Comparison of ENCODE assay signal across 8 mouse cellular contexts in the genomic region with DNA sequence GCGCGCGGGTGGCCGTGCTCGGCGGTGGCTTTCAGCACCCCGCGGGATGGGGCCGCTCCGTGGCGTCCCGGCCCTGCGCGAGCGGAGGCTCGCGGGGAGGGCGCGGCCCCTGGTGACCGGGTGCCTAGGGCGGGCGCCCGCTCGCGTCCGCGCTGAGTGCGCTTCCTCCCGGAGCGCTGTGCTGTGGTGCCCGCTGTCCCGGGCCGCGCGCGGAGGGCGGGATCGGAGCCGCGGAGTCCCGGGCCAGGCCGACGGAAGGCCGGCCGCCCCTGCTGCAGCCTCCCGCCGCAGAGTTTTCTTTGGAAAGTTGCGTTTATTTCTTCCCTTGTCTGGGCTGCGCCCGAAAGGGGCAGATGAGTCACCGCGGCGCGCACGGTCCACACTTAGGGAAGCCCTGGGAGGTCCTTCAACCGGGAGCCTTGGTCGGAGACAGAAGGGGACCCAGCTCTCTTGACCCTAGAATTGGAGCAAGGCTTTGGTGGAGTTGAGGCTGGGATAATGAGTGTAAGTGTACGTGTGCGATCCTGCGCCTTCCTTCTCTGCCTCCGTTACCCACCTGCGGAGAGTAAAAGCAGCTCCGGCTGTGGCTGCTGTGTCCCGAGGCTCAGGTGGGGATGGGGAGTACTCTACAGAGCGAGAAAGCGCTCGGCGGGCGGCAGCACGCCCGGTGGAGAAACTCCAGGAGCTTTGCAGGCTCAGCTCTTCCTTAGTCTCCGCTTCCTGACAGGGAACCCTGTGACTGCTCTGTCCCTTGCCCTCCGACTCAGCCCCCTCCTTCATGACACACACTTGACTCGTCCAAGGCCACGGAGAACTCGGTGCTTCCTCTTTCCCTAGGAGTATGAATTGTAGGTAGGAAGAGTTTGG. TPM values are rescaled to one million over a fixed set of nuclear protein-coding genes. Genes with fewer than 3 reads are reported as not detected.
A peak's percentile ranks its signal among the peaks of the same experiment; 100 is the strongest.
DNase-seq lines count a peak whose midpoint lies in the region; ATAC-seq and TF ChIP-seq lines count a peak whose summit lies in the region.

No protein-coding gene starts in this region.

- peak; percentile 58 for ATAC-seq in Patski
- peak; percentile 78 for ATAC-seq in forebrain, embryonic 13.5 days
- peak; percentile 80 for ATAC-seq in intestine, embryonic 16.5 days
- peak; percentile 27 for ATAC-seq in megakaryocyte progenitor cell, adult 5-6 weeks (replicated peaks; ENCODE audit: poor library complexity)

- no peak overlapping the region for H3K27ac ChIP-seq in forebrain, embryonic 13.5 days
- H3K27ac ChIP-seq in intestine, embryonic 16.5 days (ENCODE audit: low read length), result no peak overlapping the region

- H3K9me3 ChIP-seq in forebrain, embryonic 13.5 days (replicated peaks), result no peaks in the 10 kb centered on the region
- H3K9me3 ChIP-seq in intestine, embryonic 16.5 days (ENCODE audit: control insufficient read depth, low read length), result no peaks in the 10 kb centered on the region

- CTCF ChIA-PET in Patski (lab: Charles Lee), result interaction anchor here (3.0 kb wide), 1 partner anchor 19 kb away, joined by 18 read pairs; no protein-coding TSS in a partner anchor

- H3K4me2 ChIP-seq in forebrain, embryonic 13.5 days, result peak overlapping the region; percentile 98
- peak overlapping the region; percentile 99 for H3K4me2 ChIP-seq in intestine, embryonic 16.5 days (ENCODE audit: low read depth, low read length)

- no peaks in the 10 kb centered on the region for H3K36me3 ChIP-seq in forebrain, embryonic 13.5 days (ENCODE audit: poor library complexity, severe bottlenecking)
- H3K36me3 ChIP-seq in intestine, embryonic 16.5 days (ENCODE audit: control insufficient read depth, insufficient read depth, low read length), result no peaks in the 10 kb centered on the region

- peaks cover 16% of the 10 kb centered on the region for H3K4me1 ChIP-seq in forebrain, embryonic 13.5 days
- H3K4me1 ChIP-seq in intestine, embryonic 16.5 days (ENCODE audit: control insufficient read depth, insufficient read depth, low read length), result peaks cover 4% of the 10 kb centered on the region

- peaks cover 33% of the 10 kb centered on the region for H3K27me3 ChIP-seq in Patski
- H3K27me3 ChIP-seq in forebrain, embryonic 13.5 days, result peaks cover 34% of the 10 kb centered on the region
- peaks cover 21% of the 10 kb centered on the region; the same call in 1 of the 2 replicates for H3K27me3 ChIP-seq in intestine, embryonic 16.5 days (replicated peaks; ENCODE audit: control insufficient read depth, insufficient read depth, low read length)

- POLR2A ChIA-PET in Patski (lab: Charles Lee), result interaction anchor here (0.6 to 0.8 kb wide), 2 partner anchors 18 to 291 kb away, joined by 3 read pairs; no protein-coding TSS in a partner anchor

- H3K4me3 ChIP-seq in forebrain, embryonic 13.5 days, result peak overlapping the region; percentile 91
- peak overlapping the region; percentile 72 for H3K4me3 ChIP-seq in intestine, embryonic 16.5 days (ENCODE audit: low read length)

- WGBS in forebrain, embryonic 13.5 days, result under 1% methylated on average over 64 of the region's 76 CpGs
- WGBS in intestine, embryonic 16.5 days, result under 1% methylated on average over 75 of the region's 76 CpGs

- intact Hi-C loops in left cerebral cortex, postnatal 25 days (cut with DNase I), result no loop called here

- no peak for TF ChIP-seq CTCF in Patski (IDR thresholded peaks at IDR 0.05)

- in situ Hi-C loops in Patski (cut with MboI; ENCODE audit: low pct_unique_long_range_greater_than_20kb), result no loop called here

- H3K9ac ChIP-seq in forebrain, embryonic 13.5 days, result peak overlapping the region; percentile 80
- H3K9ac ChIP-seq in intestine, embryonic 16.5 days (ENCODE audit: low read depth, low read length), result peak overlapping the region; percentile 67

- peak; percentile 29 for DNase-seq in gastrocnemius, postnatal 10 days
- no peak for DNase-seq in gastrocnemius, postnatal 25 days
- no peak for DNase-seq in Patski (ENCODE audit: low read depth, low spot score)
- DNase-seq in left cerebral cortex, postnatal 25 days (ENCODE audit: low spot score in 2 of 2), result no peak
- DNase-seq in left cerebral cortex, adult 18-20 months (ENCODE audit: low spot score in 2 of 2), result no peak

RNA-seq across cellular contexts. Expression of a gene that starts 0.6 kb away (rescaled TPM):
- 1 to 10 TPM in 1 of 2 experiments, under 1 TPM in 1; 0.87 to 1.7 TPM for total RNA-seq in gastrocnemius, postnatal 10 days (2021)
- total RNA-seq in gastrocnemius, postnatal 25 days (2021), result 1 to 10 TPM; 1.3 to 1.6 TPM
- 0.65 TPM for polyA plus RNA-seq in Patski (2021)
- 2.6 and 2.9 TPM in 2 replicates for polyA plus RNA-seq in forebrain, embryonic 13.5 days (2015; fragmentation: Nextera tagmentation; extraction: Ambion mirVana)
- polyA plus RNA-seq in intestine, embryonic 16.5 days (2015; fragmentation: Nextera tagmentation; extraction: Ambion mirVana), result 2.5 and 2.9 TPM in 2 replicates
- total RNA-seq in megakaryocyte progenitor cell, adult 5-6 weeks (2015), result 1.6 and 2.7 TPM in 2 replicates
- 1.1 and 1.6 TPM in 2 replicates for total RNA-seq in megakaryocyte progenitor cell, adult 5-6 weeks (2017)
- total RNA-seq in left cerebral cortex, postnatal 25 days (2021), result 1 to 10 TPM; 1.1 to 1.9 TPM
- total RNA-seq in left cerebral cortex, adult 18-20 months (2021), result under 1 TPM; 0.59 to 0.81 TPM

RNA-seq across cellular contexts. Expression of a gene that starts 44.1 kb away (rescaled TPM):
- total RNA-seq in gastrocnemius, postnatal 10 days (2021), result 10 to 100 TPM; 76.7 to 86.1 TPM
- total RNA-seq in gastrocnemius, postnatal 25 days (2021), result 10 to 100 TPM; 59.2 to 59.9 TPM
- 27.3 TPM for polyA plus RNA-seq in Patski (2021)
- polyA plus RNA-seq in forebrain, embryonic 13.5 days (2015; fragmentation: Nextera tagmentation; extraction: Ambion mirVana), result 13.1 and 13.2 TPM in 2 replicates
- 13.2 and 14.3 TPM in 2 replicates for polyA plus RNA-seq in intestine, embryonic 16.5 days (2015; fragmentation: Nextera tagmentation; extraction: Ambion mirVana)
- total RNA-seq in megakaryocyte progenitor cell, adult 5-6 weeks (2015), result 87.7 and 98.6 TPM in 2 replicates
- total RNA-seq in megakaryocyte progenitor cell, adult 5-6 weeks (2017), result 44.3 and 73.1 TPM in 2 replicates
- 10 to 100 TPM; 52.6 TPM for total RNA-seq in left cerebral cortex, postnatal 25 days (2021)
- total RNA-seq in left cerebral cortex, adult 18-20 months (2021), result 10 to 100 TPM; 54.4 to 59.1 TPM

RNA-seq across cellular contexts. Expression of a gene that starts 53.0 kb away (rescaled TPM):
- 100 to 1,000 TPM; 102 to 105 TPM for total RNA-seq in gastrocnemius, postnatal 10 days (2021)
- total RNA-seq in gastrocnemius, postnatal 25 days (2021), result 10 to 100 TPM; 53.8 to 53.9 TPM
- 37.8 TPM for polyA plus RNA-seq in Patski (2021)
- polyA plus RNA-seq in forebrain, embryonic 13.5 days (2015; fragmentation: Nextera tagmentation; extraction: Ambion mirVana), result 83.9 and 86.1 TPM in 2 replicates
- polyA plus RNA-seq in intestine, embryonic 16.5 days (2015; fragmentation: Nextera tagmentation; extraction: Ambion mirVana), result 44.5 TPM in 2 replicates
- total RNA-seq in megakaryocyte progenitor cell, adult 5-6 weeks (2015), result 205 and 208 TPM in 2 replicates
- 299 and 362 TPM in 2 replicates for total RNA-seq in megakaryocyte progenitor cell, adult 5-6 weeks (2017)
- total RNA-seq in left cerebral cortex, postnatal 25 days (2021), result 100 to 1,000 TPM; 148 to 152 TPM
- 100 to 1,000 TPM; 148 to 157 TPM for total RNA-seq in left cerebral cortex, adult 18-20 months (2021)

Comparison
In these comparisons a context has a peak if more than half of its experiments do, and no peak if none do; other contexts are left out.
1. ATAC-seq: peak in every context shown above with its lines; median percentile 80 in intestine, embryonic 16.5 days; 78 in forebrain, embryonic 13.5 days; 58 in Patski; 27 in megakaryocyte progenitor cell, adult 5-6 weeks.